Mouse (Mus musculus) inflammation-experienced regulatory T-cells, adult 6 months (primary cell): ENCODE results near the gene Rbfox2. TPM values are rescaled to one million over a fixed set of nuclear protein-coding genes. Genes with fewer than 3 reads are reported as not detected.

Source experiments
- ATAC-seq: one replicate; pipeline ENCODE4 v1.8.0; 2017
- polyA plus RNA-seq, 3 experiments: library from polyadenylated mRNA; unstranded; fragments of 100-300 nt; shearing (Covaris generic); gene quantifications; one replicate each; pipeline ENCODE4 v1.2.1; 2017

The Rbfox2 gene
- polyA plus RNA-seq, 3 experiments from 2014 or later: not detected

DNA sequence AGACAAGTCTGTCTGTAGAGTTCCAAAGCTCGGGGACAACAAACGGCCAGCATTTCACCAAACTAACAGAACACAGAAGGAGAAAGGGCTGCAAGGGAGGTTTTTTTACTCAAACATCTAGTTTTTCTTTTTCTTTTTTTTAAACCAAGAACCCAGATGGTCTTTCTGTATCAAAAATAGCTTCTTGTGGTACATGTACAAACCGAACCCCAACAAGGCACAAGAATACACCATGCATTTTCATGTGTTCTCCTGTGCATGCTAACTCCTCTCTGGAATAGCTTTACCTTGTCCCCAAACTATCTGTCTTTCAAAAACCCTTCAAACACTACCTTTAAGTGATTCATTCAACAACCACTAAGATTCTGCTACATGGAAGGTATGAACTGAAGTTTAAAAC is 38.4 kb downstream of the Rbfox2 start:
- no peak for ATAC-seq

GRCm38 (mm10) chr15:77265318-77265717 is 41.5 kb downstream of the Rbfox2 start:
- no peak for ATAC-seq

GRCm38 (mm10) chr15:77264314-77264713 is 42.5 kb downstream of the Rbfox2 start:
- no peak for ATAC-seq

- no peak for ATAC-seq
Measured at GRCm38 (mm10) chr15:77262782-77263181, 44.0 kb downstream of the Rbfox2 start.

DNA sequence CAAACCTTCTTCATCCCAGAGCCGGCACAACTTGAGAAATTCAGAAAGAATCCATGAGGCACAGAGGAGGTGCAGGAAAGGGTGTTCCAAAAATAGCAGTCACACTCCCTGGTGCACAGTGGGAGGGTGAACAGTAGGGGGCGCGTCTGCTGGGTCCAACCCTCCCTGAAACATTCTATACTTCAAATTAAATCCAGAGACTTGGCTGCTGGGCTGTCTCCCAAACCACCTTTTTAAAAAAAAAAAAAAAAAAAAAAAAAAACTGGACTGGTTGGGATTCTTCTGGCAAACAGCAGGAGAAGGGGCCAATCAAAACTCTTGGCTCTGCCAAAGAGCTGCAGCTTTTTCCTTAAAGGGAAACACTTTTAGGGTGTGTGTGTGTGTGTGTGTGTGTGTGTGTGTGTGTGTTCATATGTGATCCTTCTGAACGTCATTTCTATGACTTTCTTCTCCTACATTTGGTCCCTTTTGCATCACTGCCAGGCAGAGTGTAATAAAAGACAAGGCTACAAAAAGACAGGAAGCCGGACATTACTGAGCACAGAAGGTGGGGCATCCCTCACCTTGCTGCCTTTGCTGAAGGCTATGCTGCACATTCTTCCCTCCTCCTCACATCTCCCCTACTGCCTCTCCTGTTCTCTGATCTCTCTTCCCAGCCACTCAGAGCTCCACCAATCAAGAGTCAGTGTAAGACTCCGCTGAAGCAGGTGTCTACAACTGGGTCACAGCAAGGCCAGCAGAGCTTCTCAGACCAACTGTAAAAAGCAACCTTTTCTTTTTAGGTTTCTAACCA is 49.2 kb downstream of the Rbfox2 start:
- no peak for ATAC-seq

DNA sequence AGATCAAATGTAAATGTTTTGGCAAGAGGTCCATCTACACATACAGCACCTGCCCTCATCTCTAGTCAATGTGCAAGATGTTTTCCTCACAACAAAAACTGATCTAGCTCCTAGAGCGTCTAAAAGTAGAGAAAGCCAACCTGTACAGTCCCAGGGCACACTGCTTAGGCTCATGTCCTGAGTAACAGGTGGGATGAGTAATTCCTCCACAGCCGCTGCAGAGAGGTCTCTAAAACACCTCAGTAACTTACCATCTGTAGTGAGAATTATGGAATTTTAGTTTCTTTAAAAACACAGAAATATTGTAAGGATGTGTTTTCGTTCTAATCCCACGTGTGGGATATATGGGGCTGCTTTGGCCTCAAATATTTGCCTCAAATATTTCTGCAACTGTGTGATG is 50.0 kb downstream of the Rbfox2 start:
- ATAC-seq: no peak

DNA sequence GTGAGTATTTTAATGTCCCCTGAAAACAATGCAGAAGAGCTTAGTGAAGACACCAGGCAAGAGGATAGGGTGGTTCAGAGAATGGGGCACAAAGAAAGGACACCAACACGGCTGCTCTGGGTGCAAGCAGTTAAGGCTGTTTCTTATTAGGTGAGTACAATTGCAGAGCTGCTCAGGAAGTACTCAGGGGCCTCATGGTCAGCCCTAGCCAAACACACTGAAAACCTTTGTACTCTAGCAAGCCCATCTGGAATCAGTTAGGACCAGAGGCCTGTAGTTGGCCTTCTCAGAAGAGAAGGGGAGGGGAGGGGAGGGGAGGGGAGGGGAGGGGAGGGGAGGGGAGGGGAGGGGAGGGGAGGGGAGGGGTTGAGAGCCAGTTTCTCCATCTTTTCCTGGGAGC is 52.2 kb downstream of the Rbfox2 start:
- ATAC-seq: no peak

- no peak for ATAC-seq
Measured at GRCm38 (mm10) chr15:77254128-77254527, 52.7 kb downstream of the Rbfox2 start.

DNA sequence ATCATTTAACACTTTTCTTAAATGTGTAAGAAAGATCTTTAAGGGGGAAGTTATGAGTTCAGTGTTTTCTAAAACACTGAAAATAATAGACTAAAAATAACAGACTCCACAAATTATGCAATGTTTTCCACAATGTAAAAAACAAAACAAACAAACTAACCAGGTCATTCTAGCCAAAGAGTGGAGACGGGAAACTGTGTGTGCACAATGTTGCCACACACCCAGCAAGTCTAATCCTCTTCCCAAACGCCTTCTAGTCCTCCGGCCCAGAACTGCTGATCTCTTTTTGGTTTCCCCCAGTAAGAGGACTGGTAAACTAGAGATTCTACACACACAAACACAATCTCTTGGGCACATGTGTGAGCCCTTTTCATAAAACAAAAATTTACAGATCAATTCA is 55.1 kb downstream of the Rbfox2 start:
- no peak for ATAC-seq

- ATAC-seq: no peak
Measured at GRCm38 (mm10) chr15:77250806-77251205, 56.0 kb downstream of the Rbfox2 start.

DNA sequence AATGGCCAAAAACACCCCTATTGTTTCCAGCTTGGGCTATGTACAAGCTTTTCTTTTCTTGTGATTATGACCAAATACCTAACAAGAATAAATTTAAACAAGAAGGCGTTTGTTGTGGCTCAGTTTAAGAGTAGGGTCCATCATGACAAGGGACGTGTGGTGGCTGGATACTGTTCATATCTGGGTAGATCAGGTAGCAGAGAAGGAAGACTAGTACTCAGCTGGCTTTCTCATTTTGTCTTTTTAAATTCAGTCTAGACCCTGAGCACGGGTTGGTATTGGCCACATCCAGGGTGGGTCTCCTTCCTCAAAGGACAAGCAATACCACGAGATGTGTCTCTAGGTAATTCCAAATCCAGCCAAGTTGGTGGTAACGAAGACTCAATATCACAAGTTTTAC is 57.4 kb downstream of the Rbfox2 start:
- ATAC-seq: no peak

GRCm38 (mm10) chr15:77245418-77246365 is 61.1 kb downstream of the Rbfox2 start:
- ATAC-seq: no peak

DNA sequence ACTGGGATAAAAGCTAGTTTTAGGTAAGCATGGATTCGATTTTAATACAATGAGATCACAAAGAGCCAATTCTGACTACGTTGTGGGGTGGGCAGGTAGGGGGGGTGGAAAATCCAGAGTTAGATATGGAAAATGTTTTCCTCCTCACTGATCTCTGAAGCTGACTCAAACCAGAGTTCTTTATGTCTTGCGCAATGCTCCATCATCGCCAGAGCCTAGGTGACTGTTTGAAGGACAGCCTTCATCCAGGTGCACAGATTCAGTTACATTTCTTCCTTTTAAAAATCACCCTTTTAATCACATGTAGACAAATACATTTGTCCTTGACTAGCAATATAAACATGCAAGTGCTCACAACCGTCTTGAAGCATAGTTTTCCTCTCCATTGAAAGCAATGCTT is 62.2 kb downstream of the Rbfox2 start:
- no peak for ATAC-seq

GRCm38 (mm10) chr15:77243876-77244560 is 62.8 kb downstream of the Rbfox2 start:
- ATAC-seq: no peak

DNA sequence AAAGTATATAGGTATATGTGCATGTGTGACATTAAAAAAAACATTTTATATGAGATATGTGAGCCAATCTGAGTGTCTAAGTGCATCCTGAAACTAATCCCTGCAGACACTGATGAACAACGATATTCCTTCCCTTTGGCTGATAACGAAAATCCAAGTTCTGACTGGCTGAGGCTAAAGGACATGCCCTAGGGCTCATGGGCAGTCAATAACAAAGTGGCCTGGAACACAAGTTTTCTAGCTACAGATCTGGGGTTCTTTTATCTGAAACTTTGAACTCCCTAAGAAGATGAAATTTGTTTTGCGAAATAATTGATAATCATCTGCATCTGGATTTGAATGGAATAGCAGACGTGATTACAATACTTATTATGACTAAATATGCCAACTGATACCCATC is 66.2 kb downstream of the Rbfox2 start:
- no peak for ATAC-seq

- ATAC-seq: no peak
Measured at GRCm38 (mm10) chr15:77239564-77239963, 67.2 kb downstream of the Rbfox2 start.

- no peak for ATAC-seq
Measured at GRCm38 (mm10) chr15:77237661-77238060, 69.1 kb downstream of the Rbfox2 start.

DNA sequence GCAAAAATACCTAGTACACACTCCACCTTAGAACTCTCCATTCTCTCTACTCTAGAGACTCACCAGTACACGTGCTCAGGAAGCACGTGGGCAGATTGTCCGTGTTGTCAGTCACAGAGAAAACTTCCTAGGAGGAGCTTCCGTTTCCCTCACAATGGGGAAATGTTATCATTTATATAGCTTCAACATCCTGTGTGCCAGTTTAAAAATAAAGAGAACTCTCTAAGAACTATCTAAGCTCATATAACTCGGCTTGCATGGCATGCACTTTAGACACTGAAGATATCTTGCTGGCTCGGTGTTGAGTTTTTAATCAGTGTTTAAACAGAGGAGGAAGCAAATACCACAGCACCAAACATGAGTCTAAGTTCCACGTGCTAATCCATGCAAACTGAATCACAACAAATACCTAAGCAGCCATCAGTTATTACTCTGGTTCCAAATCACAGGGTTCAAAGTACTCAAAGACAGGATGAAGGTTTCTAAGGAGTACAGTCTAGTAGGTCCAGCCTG is 70.7 kb downstream of the Rbfox2 start:
- no peak for ATAC-seq

DNA sequence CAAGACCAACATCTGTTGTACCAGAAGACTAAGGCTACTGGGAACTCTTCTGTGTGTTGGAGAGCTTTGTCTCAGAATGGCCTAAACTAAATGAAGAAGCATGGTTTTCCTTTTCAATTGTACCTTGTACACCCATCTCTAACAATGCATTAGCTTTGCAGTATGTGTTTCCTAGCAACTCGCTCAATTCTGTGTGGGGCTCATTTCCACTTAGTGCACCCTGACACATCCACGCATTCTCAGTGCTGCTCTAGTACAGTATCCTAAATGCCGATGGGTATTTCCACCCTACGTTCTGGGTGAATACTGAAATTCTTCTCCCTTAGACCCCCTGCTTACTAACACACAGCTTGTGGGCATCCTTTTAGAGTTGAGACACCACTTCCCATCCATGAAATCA is 71.3 kb downstream of the Rbfox2 start:
- no peak for ATAC-seq

GRCm38 (mm10) chr15:77234296-77234695 is 72.5 kb downstream of the Rbfox2 start:
- no peak for ATAC-seq

- no peak for ATAC-seq
Measured at GRCm38 (mm10) chr15:77230144-77230543, 76.7 kb downstream of the Rbfox2 start.

DNA sequence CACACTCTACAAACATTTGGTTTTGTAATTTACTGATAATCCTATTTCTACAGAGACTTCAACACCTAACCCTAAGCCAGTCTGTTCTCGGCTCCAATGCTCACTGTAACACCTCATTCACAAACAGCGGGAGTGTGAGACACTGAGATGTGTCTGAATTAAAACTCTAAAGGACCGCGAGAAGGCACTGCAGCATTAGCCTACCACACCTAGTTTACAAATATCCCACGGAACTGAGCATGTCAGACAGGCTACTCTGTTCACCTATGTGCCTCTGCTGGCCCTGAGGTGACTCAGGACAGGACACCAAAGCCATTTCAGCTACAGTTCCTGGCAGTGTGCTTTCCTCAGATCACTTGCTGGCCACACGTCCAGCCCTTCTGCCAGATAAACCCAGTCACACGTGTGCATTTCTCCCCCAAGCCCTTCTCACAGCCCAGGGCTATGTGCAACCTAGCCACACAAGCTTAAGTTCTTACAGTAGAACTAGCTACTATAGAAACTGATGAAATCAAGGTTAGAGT is 79.9 kb downstream of the Rbfox2 start:
- no peak for ATAC-seq

- ATAC-seq: no peak
Measured at GRCm38 (mm10) chr15:77225858-77226257, 80.9 kb downstream of the Rbfox2 start.
